Mouse (Mus musculus): Measurements from ENCODE around the gene Lrp1.

- TF ChIP-seq CTCF (conservative IDR thresholded peaks at IDR 0.05; ENCODE audit: insufficient read depth, insufficient read length, low read depth, low read length): no peak
- no peak for TF ChIP-seq POLR2A (IDR thresholded peaks at IDR 0.05; ENCODE audit: low read depth, low read length)
Observed at GRCm38 (mm10) chr10:127607059-127607458, 13.9 kb downstream of the Lrp1 start.

Measured in kidney, adult 2 months (tissue).